Mouse (Mus musculus) embryonic fibroblast, embryonic 13.5 days (primary cell): ENCODE results near the gene Zfp606. TPM values are rescaled to one million over a fixed set of nuclear protein-coding genes. Genes with fewer than 3 reads are reported as not detected.
A peak's percentile ranks its signal among the peaks of the same experiment; 100 is the strongest.

Source experiments
- H3K27ac ChIP-seq: 2 replicates; pipeline ENCODE4 v1.5.1; 2012; ENCODE audit warnings: low read length, control low read depth, inconsistent platforms; ENCODE audit not compliant: insufficient read depth
- H3K4me1 ChIP-seq: 2 replicates; pipeline ENCODE4 v1.6.1; 2011; ENCODE audit warnings: low read length; ENCODE audit not compliant: control insufficient read depth, insufficient read depth
- H3K4me3 ChIP-seq: 2 replicates; pipeline ENCODE4 v1.5.1; 2011; ENCODE audit warnings: mild to moderate bottlenecking, control low read depth, low read length; ENCODE audit not compliant: insufficient read depth
- CTCF ChIP-seq: IDR thresholded peaks from 2 replicates; pipeline ENCODE4 v1.5.1; 2011; ENCODE audit warnings: mild to moderate bottlenecking, control low read depth, low read length, moderate library complexity, borderline replicate concordance; ENCODE audit not compliant: insufficient read depth
- POLR2A ChIP-seq: IDR thresholded peaks from 2 replicates; pipeline ENCODE4 v1.6.1; 2011; ENCODE audit warnings: low read depth, mild to moderate bottlenecking, control low read depth, low read length, moderate library complexity
- polyA plus RNA-seq: library from polyadenylated mRNA; stranded (reverse); fragments of >200 nt; gene quantifications from 2 replicates; pipeline ENCODE4 v1.2.4, GENCODE M21; 2011; ENCODE audit warnings: low read depth; ENCODE audit not compliant: missing spikeins, insufficient read length

Zfp606 gene
- 8.1 and 11.6 TPM in 2 replicates for polyA plus RNA-seq

DNA sequence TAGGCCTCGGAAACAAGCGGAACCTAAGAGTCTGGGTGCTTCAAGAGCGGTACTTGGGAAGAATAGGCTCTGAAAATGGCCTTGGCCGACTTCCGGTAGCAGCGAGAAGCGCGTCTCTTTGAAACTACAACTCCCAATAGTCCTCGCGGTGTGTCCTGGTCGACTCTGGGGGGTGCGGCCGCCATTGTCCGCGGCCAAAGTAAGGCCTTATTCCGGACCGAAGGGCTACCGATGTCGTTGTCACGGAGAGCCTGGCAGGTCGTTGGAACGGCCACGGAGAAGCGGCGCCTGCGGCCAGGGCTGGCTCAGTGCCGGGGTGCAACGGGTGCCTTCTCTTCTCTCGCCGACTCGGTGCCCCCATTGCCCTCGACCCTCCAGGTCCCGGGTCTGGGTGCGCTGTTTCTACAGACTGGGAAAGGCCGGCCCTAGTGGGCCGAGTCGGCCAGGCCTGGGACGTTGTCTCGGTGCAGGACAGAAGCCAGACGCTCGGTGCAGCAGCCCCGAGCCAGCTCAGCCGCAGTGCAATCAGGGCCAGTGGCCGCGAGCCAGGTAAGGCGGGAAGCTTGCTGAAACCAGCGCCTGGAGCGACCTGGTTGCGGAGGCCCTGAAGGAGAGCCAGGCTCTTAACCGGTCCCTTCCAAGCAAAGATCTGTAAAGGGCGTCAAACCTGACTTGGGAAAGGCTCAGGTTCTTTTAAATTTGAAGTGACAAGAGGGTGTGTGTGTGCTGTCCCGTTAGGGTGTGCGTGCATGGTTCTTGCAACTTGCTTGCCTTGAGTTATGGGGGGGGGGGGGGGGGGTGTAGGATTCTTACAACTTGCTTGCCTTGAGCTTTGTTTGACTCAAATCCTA, at the start of gene Zfp606:
Gene Zfp606 (plus strand): TSS at position 136 of the 851 bp plus-strand sequence.
- TF ChIP-seq POLR2A (peak; percentile 65), CTCF (no peak)
- Histone ChIP-seq H3K4me3 (peak within 1 kb of the TSS; percentile 90), H3K27ac (peak within 1 kb of the TSS; percentile 23; the same call in 1 of the 2 replicates), H3K4me1 (no peaks in the 10 kb centered on the region)

DNA sequence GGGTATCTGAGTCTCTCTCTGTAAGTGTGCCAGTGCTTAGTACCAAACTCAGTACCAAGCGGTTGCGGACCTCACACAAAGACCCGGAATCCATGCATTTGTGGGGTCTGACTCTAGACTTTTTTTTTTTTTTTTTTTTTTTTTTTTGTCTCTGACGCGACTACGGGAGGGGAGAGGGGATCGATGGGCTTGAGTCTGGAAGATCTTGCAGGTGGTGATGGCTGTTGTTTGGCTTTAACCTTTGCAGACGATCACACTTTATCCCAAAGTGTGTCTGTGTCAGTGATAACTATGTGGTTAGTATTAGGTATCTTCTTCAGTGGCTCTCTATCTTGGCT, 885 bp downstream of the Zfp606 start:
- TF ChIP-seq CTCF (no peak), POLR2A (no peak)

DNA sequence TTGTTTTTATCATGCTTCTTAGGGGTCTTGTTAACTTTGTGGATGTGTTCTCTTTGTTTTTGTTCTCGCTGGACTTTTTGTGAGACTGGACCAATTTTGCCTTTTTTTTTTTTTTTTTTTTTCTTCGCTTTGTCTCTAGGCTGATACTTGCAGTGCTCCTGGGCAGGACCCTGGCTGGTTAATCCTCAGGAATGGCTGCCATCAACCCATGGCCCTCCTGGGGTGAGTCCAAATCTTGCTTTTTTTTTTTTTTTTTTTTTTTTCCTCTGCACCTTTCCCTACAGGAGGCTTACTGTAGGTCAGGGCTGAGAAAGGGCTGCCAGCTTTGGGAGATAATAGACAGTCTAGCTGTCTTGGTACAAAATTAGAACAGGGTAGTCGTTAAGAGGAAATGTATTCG, 1.4 kb downstream of the Zfp606 start:
- Histone ChIP-seq H3K4me3 (peak overlapping the region; percentile 90), H3K27ac (no peak overlapping the region), H3K4me1 (no peaks in the 10 kb centered on the region)
- TF ChIP-seq POLR2A (no peak), CTCF (no peak)

More for the DNA sequence above, 885 bp downstream of the Zfp606 start:
- Histone ChIP-seq H3K4me3 (peak overlapping the region; percentile 90), H3K4me1 (no peaks in the 10 kb centered on the region), H3K27ac (no peak overlapping the region)

DNA sequence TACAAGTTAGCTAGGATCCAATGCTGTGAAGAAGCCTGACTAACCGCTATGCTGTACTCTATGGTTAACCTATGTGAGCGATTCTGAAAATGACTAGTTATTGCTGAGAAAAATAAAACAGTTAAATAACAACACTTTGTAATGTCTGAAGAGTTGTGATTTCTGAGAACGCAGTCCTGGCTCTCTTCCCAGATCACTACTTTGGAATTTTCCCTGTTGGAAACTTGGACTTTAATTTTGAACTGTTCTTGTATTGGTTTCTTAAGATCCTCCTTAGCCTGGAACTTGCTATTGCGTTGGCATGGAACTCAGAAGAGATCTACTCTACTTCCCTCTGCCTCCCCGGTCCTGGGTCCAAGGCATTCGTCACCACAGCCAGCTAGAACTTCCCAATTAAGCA, 5.7 kb downstream of the Zfp606 start:
- Histone ChIP-seq H3K27ac (no peak overlapping the region), H3K4me3 (no peak overlapping the region), H3K4me1 (no peaks in the 10 kb centered on the region)
- TF ChIP-seq CTCF: no peak
- TF ChIP-seq POLR2A: no peak

DNA sequence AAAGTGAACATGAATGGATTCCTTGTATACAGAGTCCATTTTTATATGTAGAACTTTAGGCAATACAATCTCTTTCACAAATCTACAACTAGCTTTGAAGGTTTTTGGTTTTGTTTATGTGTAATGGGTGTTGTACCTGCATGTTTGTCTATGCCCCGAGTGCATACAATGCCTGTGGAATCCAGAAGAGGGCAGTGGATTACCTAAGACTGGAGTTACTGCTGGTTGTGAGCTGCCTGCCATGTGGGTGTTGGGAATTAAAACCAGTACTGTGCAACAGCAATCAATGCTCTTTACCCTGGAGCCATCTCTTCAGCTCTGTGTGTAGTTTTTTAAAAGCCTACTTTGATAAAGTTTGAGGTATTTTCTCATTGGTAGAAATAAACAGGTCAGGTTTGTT, 7.9 kb downstream of the Zfp606 start:
- TF ChIP-seq POLR2A: no peak
- no peak for TF ChIP-seq CTCF
- no peaks in the 10 kb centered on the region for H3K4me1 ChIP-seq
- no peak overlapping the region for H3K27ac ChIP-seq
- H3K4me3 ChIP-seq: no peak overlapping the region

DNA sequence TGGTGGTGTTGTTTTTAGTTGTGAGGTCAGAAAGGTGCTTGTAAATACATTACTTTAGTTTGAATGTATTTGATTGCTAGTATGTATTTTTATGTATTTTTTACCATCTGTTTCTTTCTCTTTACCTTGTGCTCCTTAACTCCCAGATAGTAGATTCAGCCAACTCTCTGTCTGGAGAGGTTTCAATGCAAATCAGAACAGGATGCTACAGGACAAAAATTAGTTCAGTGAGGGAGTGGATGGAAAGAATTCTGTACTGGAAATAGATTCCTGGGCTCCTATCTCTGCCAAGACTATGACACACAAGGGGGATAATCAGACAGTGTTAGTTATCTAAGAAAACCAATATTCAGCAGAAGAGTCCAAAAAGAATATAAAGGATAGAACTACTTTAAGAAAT, 8.6 kb downstream of the Zfp606 start:
- TF ChIP-seq CTCF: no peak
- TF ChIP-seq POLR2A: no peak
- Histone ChIP-seq H3K4me3 (no peak overlapping the region), H3K27ac (no peak overlapping the region), H3K4me1 (no peaks in the 10 kb centered on the region)

DNA sequence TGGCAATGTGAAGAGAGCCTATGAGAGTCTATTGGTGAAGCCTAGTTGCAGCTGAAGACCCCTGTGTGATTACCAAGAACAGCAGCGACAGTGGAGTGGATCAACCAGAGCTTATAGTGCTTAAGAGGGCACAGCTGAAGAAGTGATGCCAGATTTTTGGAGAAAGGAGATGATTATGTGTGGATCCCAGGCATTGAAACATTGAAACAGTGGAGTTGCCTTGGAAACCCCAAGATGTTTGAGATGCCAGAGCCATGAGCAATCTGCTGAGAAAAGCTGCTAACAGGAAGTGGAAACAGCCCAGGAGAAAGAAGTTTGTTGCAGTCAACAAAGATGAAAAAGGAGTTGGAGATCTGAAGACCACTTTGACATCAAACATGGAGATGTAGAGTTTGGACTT, 32.8 kb downstream of the Zfp606 start:
- no peak overlapping the region for H3K27ac ChIP-seq

DNA sequence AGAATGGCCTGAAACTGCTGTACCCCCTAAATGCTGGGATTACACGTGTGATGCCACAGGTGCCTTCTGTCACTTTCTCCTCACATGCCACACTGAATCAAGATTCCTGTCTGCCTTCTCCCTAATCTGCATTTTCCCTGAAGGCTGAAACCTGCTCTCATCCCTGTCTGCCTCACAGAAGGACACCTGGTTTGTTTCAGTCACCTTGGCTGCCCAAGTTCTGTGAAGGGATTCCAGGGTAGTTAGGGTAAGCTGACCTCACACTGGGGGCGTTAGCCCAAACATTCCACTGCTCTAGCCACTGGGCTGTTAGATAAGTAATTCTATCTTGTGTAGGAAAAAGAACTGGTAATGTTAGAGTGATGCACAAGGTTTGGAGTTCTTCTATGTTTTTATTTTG, 34.1 kb downstream of the Zfp606 start, which contains the start of gene 2900092C05Rik:
Gene 2900092C05Rik (plus strand): TSS at position 301 of the 400 bp plus-strand sequence.
- Histone ChIP-seq H3K4me3 (no peak within 1 kb of the TSS), H3K27ac (no peak within 1 kb of the TSS), H3K4me1 (no peaks in the 10 kb centered on the region)
- TF ChIP-seq CTCF (no peak), POLR2A (no peak)

More for the DNA sequence above, 32.8 kb downstream of the Zfp606 start:
- no peak overlapping the region for H3K4me3 ChIP-seq
- no peak for TF ChIP-seq CTCF
- no peak for TF ChIP-seq POLR2A
- H3K4me1 ChIP-seq: no peaks in the 10 kb centered on the region

Other genes starting within 250 kb of the Zfp606 start
- 0.09 TPM in 1 of 2 replicates, not detected in the other for gene Vmn1r81, start 210.0 kb upstream of the Zfp606 start, polyA plus RNA-seq
- not detected in 2 replicates for gene Vmn1r82, start 177.9 kb upstream of the Zfp606 start, polyA plus RNA-seq
- not detected in 2 replicates for gene Vmn1r83, start 148.8 kb upstream of the Zfp606 start, polyA plus RNA-seq
- gene Vmn1r84, start 109.0 kb upstream of the Zfp606 start, polyA plus RNA-seq: not detected in 2 replicates
- gene Zfp551, start 55.5 kb upstream of the Zfp606 start, polyA plus RNA-seq: 2.7 and 2.8 TPM in 2 replicates
- not detected in 2 replicates for gene 2900092C05Rik, start 34.2 kb downstream of the Zfp606 start, polyA plus RNA-seq
- gene Vmn2r53, start 130.5 kb downstream of the Zfp606 start, polyA plus RNA-seq: 0.05 TPM in 1 of 2 replicates, not detected in the other
- gene Vmn2r54, start 162.0 kb downstream of the Zfp606 start, polyA plus RNA-seq: not detected in 2 replicates
- not detected in 2 replicates for gene Vmn2r55, start 206.7 kb downstream of the Zfp606 start, polyA plus RNA-seq